In genomic region chr1:132420662-132421061, GRCm38 (mm10) we compare ENCODE assay signal across 27 mouse cellular contexts. TPM values are rescaled to one million over a fixed set of nuclear protein-coding genes. Genes with fewer than 3 reads are reported as not detected.
A peak's percentile ranks its signal among the peaks of the same experiment; 100 is the strongest.
DNase-seq lines count a peak whose midpoint lies in the region; ATAC-seq and TF ChIP-seq lines count a peak whose summit lies in the region.
"Had no signal": no experiment of that assay in that cellular context is flagged by ENCODE, and none has a peak within 500 bp of the region (broad histone marks: within the 10 kb centered on the region; RNA-seq: fewer than 3 reads in every experiment).

No protein-coding gene starts in this region.

- no peak overlapping the region for H3K4me3 ChIP-seq in lung, postnatal 0 days (ENCODE audit: low read depth, low read length)
- H3K4me3 ChIP-seq in liver, embryonic 11.5 days (ENCODE audit: low read depth, low read length), result no peak overlapping the region
- H3K4me3 ChIP-seq: erythroblast, embryonic 14.5 days; gastrocnemius, adult 2 months; hindbrain, embryonic 10.5 days; limb, embryonic 13.5 days; liver, embryonic 12.5 days had no signal

- no peak for TF ChIP-seq EP300 in lung, postnatal 0 days (IDR thresholded peaks at IDR 0.05)

- 86% methylated on average over 7 of the region's 7 CpGs for WGBS in lung, postnatal 0 days
- 74% methylated on average over 7 of the region's 7 CpGs for WGBS in liver, embryonic 11.5 days

- H3K9ac ChIP-seq in lung, postnatal 0 days (replicated peaks; ENCODE audit: low read depth), result no peak overlapping the region
- no peak overlapping the region for H3K9ac ChIP-seq in liver, embryonic 11.5 days (ENCODE audit: low read depth, low read length)
- H3K9ac ChIP-seq: limb, embryonic 13.5 days; liver, embryonic 12.5 days; liver, postnatal 0 days had no signal

- no peaks in the 10 kb centered on the region for H3K9me3 ChIP-seq in lung, postnatal 0 days (ENCODE audit: low read length)
- no peaks in the 10 kb centered on the region for H3K9me3 ChIP-seq in liver, embryonic 11.5 days (ENCODE audit: control insufficient read depth, low read length)
- H3K9me3 ChIP-seq: hindbrain, embryonic 10.5 days; limb, embryonic 13.5 days; liver, embryonic 12.5 days had no signal

- intact Hi-C loops in left cerebral cortex, postnatal 25 days (cut with DNase I), result no loop called here

- peak; percentile 13 for DNase-seq in lung, postnatal 0 days (ENCODE audit: low spot score)
- DNase-seq in lung, postnatal 4 days, result no peak
- DNase-seq in NIH3T3 (ENCODE audit: low read depth), result peak; percentile 35
- no peak for DNase-seq in liver, embryonic 11.5 days (ENCODE audit: low spot score)
- DNase-seq in left cerebral cortex, postnatal 25 days (ENCODE audit: low spot score in 2 of 2), result no peak
- no peak for DNase-seq in neural tube, embryonic 10.5 days (ENCODE audit: extremely low spot score, low spot score)
- DNase-seq: adrenal gland, adult 8-10 months; gastrocnemius, adult 2 months; heart, postnatal 14 days; kidney, adult 18-20 months; kidney, postnatal 10 days; layer of hippocampus, adult 9-11 months; liver, postnatal 0 days; retina, postnatal 1 day; right cerebral cortex, postnatal 14 days; thymus, postnatal 4 days had no signal

- no peak for ATAC-seq in lung, postnatal 0 days
- ATAC-seq in megakaryocyte-erythroid progenitor cell, adult 5-6 weeks (replicated peaks; ENCODE audit: low FRiP score, low TSS enrichment, poor library complexity, severe bottlenecking), result 0 out of 2 replicates have a peak, but pooled peaks have one; percentile 10
- ATAC-seq in liver, embryonic 11.5 days (replicated peaks; ENCODE audit: low FRiP score), result no peak
- ATAC-seq: activated CD4-positive, CD25-positive, alpha-beta regulatory T cell, adult 4 months; forebrain, embryonic 16.5 days; hindbrain, embryonic 16.5 days; liver, embryonic 12.5 days; liver, postnatal 0 days; midbrain, embryonic 16.5 days had no signal

- no peaks in the 10 kb centered on the region for H3K36me3 ChIP-seq in lung, postnatal 0 days (ENCODE audit: insufficient read depth, low read length)
- no peaks in the 10 kb centered on the region for H3K36me3 ChIP-seq in liver, embryonic 11.5 days (ENCODE audit: control insufficient read depth, insufficient read depth, low read length)

- TF ChIP-seq CTCF in lung, postnatal 0 days (IDR thresholded peaks at IDR 0.05), result no peak

- H3K27ac ChIP-seq in lung, postnatal 0 days (ENCODE audit: low read length), result no peak overlapping the region
- H3K27ac ChIP-seq in liver, embryonic 11.5 days (ENCODE audit: low read depth, low read length), result no peak overlapping the region
- H3K27ac ChIP-seq: gastrocnemius, adult 2 months; hindbrain, embryonic 10.5 days; limb, embryonic 13.5 days; liver, embryonic 12.5 days; macrophage had no signal

- peaks cover 8% of the 10 kb centered on the region for H3K4me1 ChIP-seq in lung, postnatal 0 days (ENCODE audit: insufficient read depth, low read depth, low read length)
- H3K4me1 ChIP-seq in liver, embryonic 11.5 days (replicated peaks; ENCODE audit: control insufficient read depth, insufficient read depth, low read length), result peaks cover 11% of the 10 kb centered on the region; the same call in 1 of the 2 replicates

- H3K4me2 ChIP-seq in lung, postnatal 0 days (replicated peaks; ENCODE audit: low read depth, low read length), result no peak overlapping the region
- H3K4me2 ChIP-seq in liver, embryonic 11.5 days, result no peak overlapping the region
- H3K4me2 ChIP-seq: limb, embryonic 13.5 days; liver, embryonic 12.5 days; midbrain, embryonic 11.5 days had no signal

- no peaks in the 10 kb centered on the region for H3K27me3 ChIP-seq in lung, postnatal 0 days (replicated peaks; ENCODE audit: insufficient read depth, low read length)
- H3K27me3 ChIP-seq in liver, embryonic 11.5 days (replicated peaks; ENCODE audit: control insufficient read depth, insufficient read depth, low read length), result no peaks in the 10 kb centered on the region
- H3K27me3 ChIP-seq: limb, embryonic 13.5 days; liver, embryonic 12.5 days had no signal

RNA-seq across cellular contexts. Expression of gene Dstyk, which starts 3.3 kb away (rescaled TPM):
- polyA plus RNA-seq in lung, postnatal 0 days (2015; fragmentation: Nextera tagmentation; extraction: Ambion mirVana), result 12.2 and 14.4 TPM in 2 replicates
- 3.8 and 12.1 TPM in 2 replicates for total RNA-seq in megakaryocyte-erythroid progenitor cell, adult 5-6 weeks (2014; fragmentation: Nextera tagmentation)
- total RNA-seq in megakaryocyte-erythroid progenitor cell, adult 5-6 weeks (2017), result 5.1 and 13.9 TPM in 2 replicates
- 7.2 TPM in 2 replicates for polyA plus RNA-seq in liver, embryonic 11.5 days (2014; fragmentation: Nextera tagmentation; extraction: Ambion mirVana)
- total RNA-seq in left cerebral cortex, postnatal 25 days (2021), result 10 to 100 TPM; 40.3 to 43.2 TPM

RNA-seq across cellular contexts. Expression of gene Tmcc2, which starts 29.6 kb away (rescaled TPM):
- 28.8 and 37.2 TPM in 2 replicates for polyA plus RNA-seq in lung, postnatal 0 days (2015; fragmentation: Nextera tagmentation; extraction: Ambion mirVana)
- 7.3 and 12.5 TPM in 2 replicates for total RNA-seq in megakaryocyte-erythroid progenitor cell, adult 5-6 weeks (2014; fragmentation: Nextera tagmentation)
- 3.2 and 4.8 TPM in 2 replicates for total RNA-seq in megakaryocyte-erythroid progenitor cell, adult 5-6 weeks (2017)
- polyA plus RNA-seq in liver, embryonic 11.5 days (2014; fragmentation: Nextera tagmentation; extraction: Ambion mirVana), result 24.6 and 28.1 TPM in 2 replicates
- total RNA-seq in left cerebral cortex, postnatal 25 days (2021), result 100 to 1,000 TPM; 158 to 162 TPM

RNA-seq across cellular contexts. Expression of gene Rbbp5, which starts 56.5 kb away (rescaled TPM):
- polyA plus RNA-seq in lung, postnatal 0 days (2015; fragmentation: Nextera tagmentation; extraction: Ambion mirVana), result 16.5 and 18.6 TPM in 2 replicates
- 48.7 and 52.0 TPM in 2 replicates for total RNA-seq in megakaryocyte-erythroid progenitor cell, adult 5-6 weeks (2014; fragmentation: Nextera tagmentation)
- total RNA-seq in megakaryocyte-erythroid progenitor cell, adult 5-6 weeks (2017), result 81.3 and 83.9 TPM in 2 replicates
- polyA plus RNA-seq in liver, embryonic 11.5 days (2014; fragmentation: Nextera tagmentation; extraction: Ambion mirVana), result 46.6 and 53.8 TPM in 2 replicates
- total RNA-seq in left cerebral cortex, postnatal 25 days (2021), result 10 to 100 TPM; 50.4 to 55.0 TPM

Comparison
In these comparisons a context has a peak if more than half of its experiments do, and no peak if none do; other contexts are left out.
1. DNase-seq: peak in lung, postnatal 0 days (single experiment) and NIH3T3 (single experiment); none in lung, postnatal 4 days (0 of 2), liver, embryonic 11.5 days (single experiment), left cerebral cortex, postnatal 25 days (0 of 2) and neural tube, embryonic 10.5 days (single experiment).
2. RNA of gene Tmcc2, which starts 29.6 kb away (total RNA-seq): 158 to 162 TPM in left cerebral cortex, postnatal 25 days; 3.2 to 12.5 TPM in megakaryocyte-erythroid progenitor cell, adult 5-6 weeks; every median in the first group is over 10 times any median in the second.